Comparison of ENCODE assay signal across 8 mouse cellular contexts in the genomic region with DNA sequence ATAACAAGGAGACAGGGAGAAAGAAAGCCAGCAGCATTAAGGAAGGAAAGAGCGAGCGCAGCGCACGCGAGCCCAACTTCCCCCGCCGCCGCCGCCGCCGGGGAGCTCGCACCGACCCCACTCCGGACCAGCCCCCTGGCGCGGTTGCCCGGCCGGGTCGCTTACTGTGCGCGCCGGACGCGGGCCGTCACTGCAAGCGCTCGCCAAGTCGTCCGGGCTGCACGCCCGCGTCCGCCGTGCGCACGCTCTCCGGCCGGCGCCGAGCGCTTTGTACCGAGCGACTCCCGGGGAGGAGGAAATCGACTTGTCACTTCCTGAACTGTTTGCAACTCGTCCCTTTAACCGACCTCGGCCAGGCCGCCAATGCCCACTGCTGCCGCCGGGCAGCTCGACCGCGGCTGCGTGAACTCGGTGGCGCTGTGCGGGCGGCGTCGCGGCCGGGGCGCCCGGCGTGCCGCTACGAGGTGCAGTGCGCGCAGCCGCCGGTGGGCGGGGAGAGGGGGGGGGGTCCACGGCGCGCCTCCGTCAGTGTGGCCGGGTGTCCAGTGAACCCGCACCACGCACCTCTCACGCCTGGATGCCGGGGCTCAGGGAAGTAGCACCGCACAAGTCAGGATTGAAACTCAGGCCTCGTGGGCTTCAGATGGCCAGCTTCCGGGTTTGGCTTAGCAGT. TPM values are rescaled to one million over a fixed set of nuclear protein-coding genes. Genes with fewer than 3 reads are reported as not detected.
DNase-seq lines count a peak whose midpoint lies in the region; ATAC-seq and TF ChIP-seq lines count a peak whose summit lies in the region.

A gene (minus strand): TSS at position 471 of the 673 bp plus-strand sequence.

- no peaks in the 10 kb centered on the region for H3K9me3 ChIP-seq in limb, embryonic 10.5 days (replicated peaks)
- H3K9me3 ChIP-seq in midbrain, embryonic 11.5 days (ENCODE audit: control insufficient read depth, low read length) = no peaks in the 10 kb centered on the region

- peak within 1 kb of the TSS; percentile 73 for H3K4me3 ChIP-seq in cortical plate, adult 2 months (ENCODE audit: insufficient read depth, low read length)
- peak within 1 kb of the TSS; percentile 70 for H3K4me3 ChIP-seq in limb, embryonic 10.5 days
- H3K4me3 ChIP-seq in midbrain, embryonic 11.5 days (ENCODE audit: low read depth, low read length) = peak within 1 kb of the TSS; percentile 66

- under 1% methylated on average over 85 of the region's 85 CpGs for whole genome bisulfite sequencing in limb, embryonic 10.5 days
- WGBS in midbrain, embryonic 11.5 days = under 1% methylated on average over 83 of the region's 85 CpGs

- peak within 1 kb of the TSS; percentile 73 for H3K9ac ChIP-seq in midbrain, embryonic 11.5 days (ENCODE audit: low read length)

- peak; percentile 31 for ATAC-seq in frontal cortex, adult (ENCODE audit: low TSS enrichment)
- peak; percentile 16 for ATAC-seq in inflammation-experienced regulatory T-cells, adult 6 months
- peak; percentile 69 for ATAC-seq in midbrain, embryonic 11.5 days (ENCODE audit: low FRiP score)

- no peaks in the 10 kb centered on the region for H3K36me3 ChIP-seq in limb, embryonic 10.5 days
- H3K36me3 ChIP-seq in midbrain, embryonic 11.5 days (ENCODE audit: control insufficient read depth, insufficient read depth, low read length) = no peaks in the 10 kb centered on the region

- H3K27me3 ChIP-seq in limb, embryonic 10.5 days (ENCODE audit: low read depth, poor library complexity, severe bottlenecking) = no peaks in the 10 kb centered on the region
- H3K27me3 ChIP-seq in midbrain, embryonic 11.5 days (ENCODE audit: control insufficient read depth, insufficient read depth, low read length) = no peaks in the 10 kb centered on the region

- H3K27ac ChIP-seq in cortical plate, adult 2 months (ENCODE audit: insufficient read depth, low read length) = peak within 1 kb of the TSS; percentile 69
- peak within 1 kb of the TSS; percentile 97 for H3K27ac ChIP-seq in limb, embryonic 10.5 days
- peak within 1 kb of the TSS; percentile 78 for H3K27ac ChIP-seq in midbrain, embryonic 11.5 days (ENCODE audit: low read depth, low read length)

- peaks cover 4% of the 10 kb centered on the region for H3K4me1 ChIP-seq in cortical plate, adult 2 months (ENCODE audit: control insufficient read depth, insufficient read depth, low read length)
- peaks cover 79% of the 10 kb centered on the region for H3K4me1 ChIP-seq in limb, embryonic 10.5 days
- H3K4me1 ChIP-seq in midbrain, embryonic 11.5 days (ENCODE audit: control insufficient read depth, insufficient read depth, low read length) = peaks cover 47% of the 10 kb centered on the region

- TF ChIP-seq POLR2A in cortical plate, adult 2 months (IDR thresholded peaks at IDR 0.05; ENCODE audit: extremely low read depth, insufficient read depth, low read length) = peak; percentile 69; the same call in 1 of the 2 replicates

- TF ChIP-seq CTCF in cortical plate, adult 2 months (IDR thresholded peaks at IDR 0.05; ENCODE audit: extremely low read depth, insufficient read depth, low read length) = no peak

- no peak for DNase-seq in frontal cortex, postnatal 25 days (ENCODE audit: low spot score in 2 of 2)
- DNase-seq in gastrocnemius, postnatal 25 days = peak; percentile 78
- DNase-seq in limb, embryonic 10.5 days (ENCODE audit: low spot score) = peak; percentile 85
- peak; percentile 97 for DNase-seq in midbrain, embryonic 11.5 days (ENCODE audit: low spot score, missing footprints)
- DNase-seq in spleen, adult 18-20 months = peak; percentile 60 to 65

- H3K4me2 ChIP-seq in midbrain, embryonic 11.5 days = peak within 1 kb of the TSS; percentile 91

RNA-seq across cellular contexts. Expression of the gene that starts here (rescaled TPM):
- polyA plus RNA-seq in cortical plate, adult 2 months (2012; rRNA removed) = 21.4 and 21.9 TPM in 2 replicates
- total RNA-seq in gastrocnemius, postnatal 25 days (2021) = 10 to 100 TPM; 17.0 to 19.0 TPM
- 10 to 100 TPM; 53.1 to 85.7 (median 80.7) TPM for polyA plus RNA-seq in inflammation-experienced regulatory T-cells, adult 6 months (2017; shearing (Covaris generic))
- polyA plus RNA-seq in limb, embryonic 10.5 days (2016; fragmentation: Nextera tagmentation; extraction: Ambion mirVana) = 32.7 and 39.1 TPM in 2 replicates
- polyA plus RNA-seq in midbrain, embryonic 11.5 days (2014; fragmentation: Nextera tagmentation; extraction: Ambion mirVana) = 17.0 and 17.5 TPM in 2 replicates

Comparison
In these comparisons a context has a peak if more than half of its experiments do, and no peak if none do; other contexts are left out.
1. ATAC-seq: peak in every context shown above with its lines; median percentile 69 in midbrain, embryonic 11.5 days; 31 in frontal cortex, adult; 16 in inflammation-experienced regulatory T-cells, adult 6 months.
2. DNase-seq: peak in gastrocnemius, postnatal 25 days (single experiment), limb, embryonic 10.5 days (single experiment), midbrain, embryonic 11.5 days (single experiment) and spleen, adult 18-20 months (2 of 2); none in frontal cortex, postnatal 25 days (0 of 2).
3. Peak in every context shown above with its lines, with median percentiles within 50 percentile points of each other: H3K27ac ChIP-seq and H3K4me3 ChIP-seq.